Mouse (Mus musculus): ENCODE results near the gene Nol11.
"Not testable (repeated sequence)": the region's sequence is repeated elsewhere in the genome, so short reads cannot be mapped to it uniquely, and the experiment has no call there.

Gene Nol11

DNA sequence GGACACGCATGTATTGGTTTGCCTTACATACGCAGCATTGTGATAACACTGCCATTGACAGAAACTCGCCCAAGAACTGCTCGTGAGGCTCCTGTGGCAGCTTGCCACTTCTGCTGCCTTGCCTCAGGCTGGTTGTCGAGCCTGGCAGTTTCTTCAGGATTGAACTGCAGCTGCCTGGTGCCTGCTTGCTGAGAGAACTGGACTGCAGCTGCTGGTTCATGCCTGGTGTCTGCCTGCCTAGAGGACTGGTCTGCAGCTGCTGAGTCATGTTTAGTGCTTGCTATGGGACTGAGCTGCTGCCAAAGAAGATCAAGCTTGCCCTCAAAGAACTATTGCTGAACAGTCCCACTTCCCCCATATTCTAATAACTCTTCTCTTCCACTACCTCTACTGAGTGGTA lies 33.9 kb downstream of the Nol11 start:
- DNase-seq (ENCODE audit: low spot score): no peak

DNA sequence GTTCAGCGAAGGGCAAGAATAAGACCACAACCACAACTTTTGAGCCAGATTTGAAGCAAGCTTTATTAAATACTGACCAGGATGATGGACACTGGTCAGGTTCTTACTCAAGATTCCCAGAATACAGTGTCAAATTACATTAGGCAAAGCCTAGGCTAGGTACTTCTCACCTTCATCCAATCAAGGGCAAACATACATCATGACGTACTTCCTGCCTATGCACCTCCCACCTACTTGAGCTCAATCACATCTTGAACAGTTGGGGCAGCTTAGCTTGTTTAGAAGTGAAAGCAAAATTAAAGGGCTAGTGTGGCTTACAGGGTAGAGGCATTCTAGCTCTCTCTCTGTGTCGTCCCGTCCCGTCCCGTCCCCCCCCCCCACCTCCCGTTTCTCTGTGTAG lies 34.8 kb downstream of the Nol11 start:
- DNase-seq (ENCODE audit: low spot score): no peak

DNA sequence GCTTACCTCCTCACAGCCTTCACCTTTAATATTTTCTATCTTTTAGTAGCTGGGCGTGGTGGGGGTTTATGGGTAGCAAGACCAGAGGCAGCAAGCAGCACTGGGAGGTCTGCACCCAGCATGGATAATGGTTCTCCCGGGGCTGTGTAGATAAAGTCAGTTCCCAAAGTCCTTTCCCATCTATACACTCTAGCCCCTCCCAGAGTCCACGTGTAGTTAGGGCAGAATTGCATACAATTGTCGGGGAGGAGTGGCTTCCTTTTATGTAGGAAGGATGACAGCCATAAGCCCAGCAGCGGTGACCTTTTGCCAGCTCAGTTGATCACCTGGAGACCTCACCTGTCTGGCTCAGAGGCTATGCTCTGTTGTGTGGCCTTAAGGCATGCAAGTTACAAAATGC lies 35.5 kb downstream of the Nol11 start:
- no peak for DNase-seq (ENCODE audit: low spot score)

DNA sequence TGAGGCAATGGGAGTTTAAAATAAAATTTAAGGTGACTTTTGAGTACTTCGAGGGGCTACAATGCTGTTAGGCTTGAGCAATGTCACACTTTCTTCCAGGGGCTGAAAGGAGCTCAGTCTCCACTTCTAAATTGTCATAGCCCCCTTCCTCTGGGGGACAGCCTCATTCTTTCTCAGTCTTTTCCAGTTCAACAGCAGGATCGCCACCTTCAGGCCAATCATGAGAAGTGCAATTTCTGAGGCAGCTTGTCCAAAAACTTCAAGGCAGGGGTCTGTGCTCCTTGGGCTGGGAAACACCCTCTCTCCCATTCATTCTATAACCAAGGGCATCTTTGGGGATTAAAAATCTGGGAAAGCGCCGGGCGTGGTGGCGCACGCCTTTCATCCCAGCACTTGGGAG lies 37.4 kb downstream of the Nol11 start:
- no peak for DNase-seq (ENCODE audit: low spot score)

DNA sequence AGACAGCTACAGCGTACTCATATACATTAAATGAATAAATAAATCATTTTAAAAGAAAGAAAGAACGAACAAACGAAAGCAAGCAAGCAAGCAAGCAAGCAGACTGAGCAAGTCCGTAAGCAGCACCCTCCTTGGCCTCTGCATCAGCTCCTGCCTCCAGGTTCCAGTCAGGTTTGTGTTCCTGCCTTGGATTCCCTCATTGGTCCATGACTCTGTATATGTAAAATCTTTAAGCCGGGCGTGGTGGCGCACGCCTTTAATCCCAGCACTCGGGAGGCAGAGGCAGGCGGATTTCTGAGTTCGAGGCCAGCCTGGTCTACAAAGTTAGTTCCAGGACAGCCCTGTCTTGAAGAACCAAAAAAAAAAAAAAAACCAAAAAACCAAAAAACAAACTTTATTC lies 45.2 kb downstream of the Nol11 start:
- not testable (repeated sequence) for DNase-seq (ENCODE audit: low spot score)

DNA sequence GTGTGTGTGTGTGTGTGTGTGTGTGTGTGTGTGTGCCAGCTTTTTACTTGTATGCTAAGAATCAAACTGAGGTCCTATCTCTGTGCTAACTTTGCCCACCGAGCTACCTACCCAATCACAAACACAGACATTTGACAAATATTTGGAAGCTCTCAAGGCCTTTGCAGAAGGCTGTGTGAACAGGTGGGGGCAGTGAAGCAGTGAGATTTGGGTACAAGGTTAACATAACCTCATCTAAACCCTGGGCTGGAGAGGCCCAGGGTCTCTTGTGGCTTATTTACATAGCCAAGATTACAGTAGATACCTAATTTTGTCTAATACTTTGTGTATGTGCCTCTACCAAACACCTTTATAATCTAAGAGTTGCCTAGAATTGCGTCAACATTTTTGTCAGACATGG lies 46.8 kb downstream of the Nol11 start:
- DNase-seq (ENCODE audit: low spot score): no peak

DNA sequence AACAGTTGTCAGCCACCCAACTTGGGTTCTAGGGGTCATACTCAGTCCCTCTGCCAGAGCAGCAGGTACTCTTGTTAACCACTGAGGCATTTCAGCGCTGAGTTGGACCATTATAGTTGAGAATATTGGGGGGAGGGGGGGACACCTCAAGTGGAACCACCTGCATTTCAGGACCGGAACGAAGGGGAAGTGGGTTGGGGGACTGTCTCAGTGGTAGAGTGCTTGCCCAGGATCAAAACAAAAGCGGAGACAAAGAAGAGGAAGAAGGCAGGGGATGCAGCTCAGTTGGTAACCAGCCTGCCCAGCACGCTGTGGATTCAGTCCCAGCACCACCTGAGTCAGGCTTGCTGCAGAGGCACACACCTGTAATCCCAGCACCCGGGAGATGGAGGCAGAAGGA lies 48.4 kb downstream of the Nol11 start:
- DNase-seq (ENCODE audit: low spot score): no peak

DNA sequence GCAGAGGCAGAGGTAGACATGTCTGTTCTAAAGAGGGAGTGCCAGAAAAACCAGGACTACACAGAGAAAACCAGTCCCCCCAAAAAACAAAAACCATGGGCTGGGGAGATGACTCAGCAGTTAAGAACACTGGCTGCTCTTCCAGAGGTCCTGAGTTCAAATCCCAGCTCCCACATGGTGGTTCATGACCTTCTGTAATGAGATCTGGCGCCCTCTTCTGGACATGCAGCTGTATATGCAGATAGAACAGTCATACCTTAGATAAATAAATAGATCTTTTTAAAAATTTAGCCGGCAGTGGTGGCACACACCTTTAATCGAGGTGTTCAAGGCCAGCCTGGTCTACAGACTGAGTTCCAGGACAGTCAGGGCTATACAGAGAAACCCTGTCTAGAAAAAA lies 50.5 kb downstream of the Nol11 start:
- DNase-seq (ENCODE audit: low spot score): no peak

DNA sequence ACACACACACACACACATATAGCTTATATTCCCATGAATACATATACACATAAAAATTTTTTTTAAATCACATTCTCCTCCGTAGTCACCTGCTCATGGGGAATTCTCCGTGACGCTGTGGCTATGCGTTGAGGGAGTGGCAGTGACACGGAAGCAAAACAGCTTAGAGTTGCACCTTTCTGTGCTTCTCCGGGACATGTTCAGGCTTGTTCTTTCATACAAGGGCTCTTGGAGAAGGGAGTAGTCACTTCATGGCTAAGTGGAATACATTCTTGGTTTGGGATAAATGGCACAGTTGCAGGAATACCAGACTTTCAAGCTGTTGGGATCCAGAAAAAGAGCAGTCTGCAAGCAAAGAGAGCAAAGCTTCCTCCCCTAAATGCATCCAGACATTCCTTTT lies 51.6 kb downstream of the Nol11 start:
- no peak for DNase-seq (ENCODE audit: low spot score)

DNA sequence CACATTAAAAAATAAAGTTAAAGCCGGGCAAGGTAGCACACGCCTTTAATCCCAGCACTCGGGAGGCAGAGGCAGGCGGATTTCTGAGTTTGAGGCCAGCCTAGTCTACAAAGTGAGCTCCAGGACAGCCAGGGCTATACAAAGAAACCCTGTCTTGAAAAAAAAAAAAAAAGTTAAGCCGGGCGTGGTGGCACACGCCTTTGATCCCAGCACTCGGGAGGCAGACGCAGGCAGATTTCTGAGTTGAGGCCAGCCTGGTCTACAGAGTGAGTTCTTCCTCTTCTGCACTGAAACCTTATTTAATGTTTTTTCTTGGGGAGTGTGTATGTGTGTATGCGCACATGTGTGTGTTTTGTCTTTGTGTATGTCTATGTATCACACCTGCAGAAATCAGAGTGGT lies 52.7 kb downstream of the Nol11 start:
- not testable (repeated sequence) for DNase-seq (ENCODE audit: low spot score)

DNA sequence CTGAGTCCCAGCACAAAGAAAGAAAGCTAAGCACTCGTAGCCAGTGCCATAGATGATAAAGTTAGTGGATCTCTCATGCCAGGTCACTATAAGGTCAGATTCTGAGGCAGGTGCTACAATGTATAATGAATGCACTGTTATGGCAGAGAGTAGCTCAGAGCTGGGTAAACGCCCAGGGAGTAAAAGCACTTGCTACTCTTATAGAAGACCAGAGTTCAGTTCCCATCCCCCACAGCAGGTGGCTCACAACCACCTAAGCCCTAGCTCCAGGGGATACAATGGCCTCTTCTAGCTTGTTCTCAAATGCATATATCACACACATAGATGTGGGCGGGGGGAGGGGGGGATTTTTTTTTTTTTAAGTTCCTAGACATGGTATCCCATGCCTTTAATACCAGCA lies 53.4 kb downstream of the Nol11 start:
- no peak for DNase-seq (ENCODE audit: low spot score)

DNA sequence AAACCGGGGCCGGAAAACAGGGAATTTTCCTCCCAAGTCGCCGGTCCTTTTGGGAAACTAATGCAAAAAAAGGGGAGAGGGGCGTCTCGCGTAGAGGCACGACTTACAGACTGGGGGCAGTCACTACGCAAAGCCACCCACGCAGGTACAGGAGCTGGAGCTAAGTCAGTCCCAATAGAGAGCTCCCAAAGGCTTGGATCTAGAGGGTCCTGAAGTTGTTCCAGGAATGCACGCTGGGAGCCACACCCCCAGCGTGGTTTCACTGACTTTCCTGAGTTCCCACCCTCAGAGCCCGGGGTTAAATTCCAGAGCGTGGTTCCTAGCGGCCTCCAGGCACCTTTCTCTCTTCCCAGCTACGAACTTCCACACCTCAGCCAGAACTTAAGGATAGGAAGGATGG lies 56.8 kb downstream of the Nol11 start:
- no peak for DNase-seq (ENCODE audit: low spot score)

DNA sequence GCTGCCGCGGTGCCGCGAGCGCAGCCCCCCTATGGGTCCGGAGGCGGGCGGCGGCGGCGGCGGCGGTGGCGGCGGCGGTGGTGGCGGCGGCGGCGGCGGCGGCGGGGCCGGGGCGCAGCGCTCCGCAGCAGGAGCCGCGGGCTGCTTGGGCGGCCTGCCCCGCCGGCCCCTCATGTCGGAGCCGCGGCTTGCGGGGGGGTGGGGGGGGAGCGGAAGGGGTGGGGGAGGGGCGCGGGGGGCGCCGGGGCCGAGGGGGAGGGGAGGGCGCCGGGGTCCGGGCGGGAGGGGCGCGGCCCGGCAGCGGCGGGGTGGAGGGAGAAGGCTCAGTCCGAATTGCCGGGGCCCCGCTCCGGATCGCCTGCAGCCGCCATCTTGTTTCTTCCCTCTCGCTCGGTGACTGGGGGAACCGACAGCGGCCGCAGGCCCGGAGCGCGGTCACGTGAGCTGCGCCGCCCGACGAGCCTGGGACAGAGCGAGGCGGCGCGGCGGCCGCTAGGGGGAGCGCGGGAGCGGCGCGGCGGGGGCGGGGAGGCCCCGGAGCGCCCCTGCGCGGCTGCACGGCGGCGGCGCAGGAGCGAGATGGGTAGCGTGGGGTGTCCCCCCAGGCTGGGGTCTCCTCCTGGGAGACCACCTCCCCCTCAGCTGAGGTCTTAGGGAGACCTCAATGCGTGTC lies 57.3 kb downstream of the Nol11 start, which contains the start of gene Bptf:
Gene Bptf (minus strand): TSS at position 379 of the 673 bp plus-strand sequence.
- peak; percentile 90 for DNase-seq (ENCODE audit: low spot score)

DNA sequence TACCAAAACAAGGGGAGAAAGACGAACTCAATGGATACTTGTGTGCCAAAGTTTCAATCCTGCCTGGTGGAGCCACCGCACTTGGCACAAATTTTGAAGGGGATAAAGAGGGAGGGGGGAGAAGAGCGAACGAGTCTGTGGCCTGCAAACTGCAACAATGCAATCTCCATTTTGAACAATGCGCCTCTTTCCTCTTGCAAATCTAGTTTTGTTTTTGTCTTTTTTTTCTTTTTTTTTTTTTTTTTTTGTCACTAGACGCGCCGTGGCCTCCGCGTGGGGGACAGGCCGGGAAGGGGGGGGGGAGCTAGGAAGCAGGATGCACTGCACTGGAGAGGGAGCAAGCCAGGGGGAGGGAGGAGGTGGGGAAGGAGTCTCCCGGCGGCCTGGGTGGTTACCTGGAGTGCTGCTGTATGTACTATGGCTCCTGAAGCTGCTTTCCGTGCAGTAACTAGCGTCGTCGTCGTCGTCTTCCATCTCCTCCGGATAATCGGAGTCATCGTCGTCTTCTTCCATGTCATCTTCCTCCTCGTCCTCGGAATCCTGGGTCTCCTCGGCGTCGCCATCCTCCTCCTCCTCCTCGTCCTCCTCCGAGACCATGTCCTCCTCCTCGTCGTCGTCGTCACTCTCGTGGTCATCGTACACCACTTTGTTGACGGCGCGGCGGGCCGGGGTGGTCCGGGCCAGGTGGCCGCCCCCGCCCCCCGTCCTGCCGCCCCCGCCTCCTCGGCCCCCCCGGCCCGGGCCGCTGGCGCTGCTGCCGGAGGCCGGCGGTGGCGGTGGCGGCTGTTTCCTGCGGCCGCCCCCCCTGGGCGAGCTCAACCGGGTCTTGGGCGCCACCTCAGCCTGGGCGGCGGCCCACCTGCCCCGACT lies 58.1 kb downstream of the Nol11 start:
- DNase-seq (ENCODE audit: low spot score): peak; percentile 70

DNA sequence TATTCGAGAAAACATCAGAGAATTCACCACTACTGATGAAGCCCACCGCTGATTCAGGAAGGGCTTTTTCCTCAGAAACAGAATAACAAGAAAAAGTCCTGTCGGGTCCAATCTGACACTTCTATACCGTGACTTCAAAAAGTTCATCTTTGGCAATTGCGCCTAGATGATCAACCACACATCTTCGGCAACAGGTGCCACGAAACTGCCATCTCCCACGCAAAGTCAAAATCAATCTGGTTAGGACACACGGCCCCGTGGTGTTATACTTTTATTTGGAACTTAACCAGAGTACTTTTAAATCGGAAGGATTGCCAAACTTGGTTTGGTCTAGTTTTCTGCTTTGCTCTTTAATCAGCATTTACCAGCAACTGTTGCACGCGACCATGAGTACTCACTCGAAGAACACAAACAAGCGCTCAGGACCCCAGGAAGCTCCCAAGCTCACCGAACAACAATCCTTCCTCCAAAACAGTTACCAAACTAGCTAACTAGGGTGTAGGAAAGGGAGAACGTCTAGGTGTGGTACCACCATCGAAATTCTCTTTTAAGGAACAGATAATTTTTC lies 58.9 kb downstream of the Nol11 start:
- no peak for DNase-seq (ENCODE audit: low spot score)

DNA sequence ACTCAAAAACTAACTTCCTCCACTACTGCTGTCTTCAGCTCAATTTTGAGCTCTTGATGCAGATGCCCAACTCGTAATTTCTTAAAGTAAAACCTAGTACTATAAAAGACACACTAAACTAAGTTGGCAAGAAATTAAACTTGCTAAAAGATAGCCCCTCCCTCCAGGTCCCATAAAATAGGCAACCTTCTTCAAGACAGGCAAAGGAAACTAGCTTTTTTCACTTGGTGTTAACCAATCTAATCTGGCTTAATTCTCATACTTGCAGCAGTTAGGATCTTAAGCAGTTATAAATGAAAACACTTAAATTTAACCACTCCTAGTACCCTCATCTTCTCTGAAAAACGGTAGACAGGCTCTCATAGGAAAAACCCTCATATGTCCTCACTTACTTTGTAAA lies 59.5 kb downstream of the Nol11 start:
- DNase-seq (ENCODE audit: low spot score): no peak

DNA sequence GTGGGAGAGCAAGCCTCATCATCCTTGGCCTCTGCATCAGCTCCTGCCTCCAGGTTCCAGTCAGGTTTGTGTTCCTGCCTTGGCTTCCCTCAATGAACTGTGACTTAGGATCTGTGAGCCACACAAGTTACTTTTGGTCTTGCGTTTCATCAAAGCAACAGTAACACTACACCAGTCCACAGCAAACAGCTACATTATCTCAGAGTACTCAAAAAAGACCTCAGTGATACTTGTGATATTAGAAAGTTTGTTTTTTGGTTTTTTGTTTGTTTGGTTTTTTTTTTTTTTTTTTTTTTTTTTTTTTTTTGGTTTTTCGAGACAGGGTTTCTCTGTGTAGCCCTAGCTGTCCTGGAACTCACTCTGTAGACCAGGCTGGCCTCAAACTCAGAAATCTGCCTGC lies 62.5 kb downstream of the Nol11 start:
- DNase-seq (ENCODE audit: low spot score): not testable (repeated sequence)

DNA sequence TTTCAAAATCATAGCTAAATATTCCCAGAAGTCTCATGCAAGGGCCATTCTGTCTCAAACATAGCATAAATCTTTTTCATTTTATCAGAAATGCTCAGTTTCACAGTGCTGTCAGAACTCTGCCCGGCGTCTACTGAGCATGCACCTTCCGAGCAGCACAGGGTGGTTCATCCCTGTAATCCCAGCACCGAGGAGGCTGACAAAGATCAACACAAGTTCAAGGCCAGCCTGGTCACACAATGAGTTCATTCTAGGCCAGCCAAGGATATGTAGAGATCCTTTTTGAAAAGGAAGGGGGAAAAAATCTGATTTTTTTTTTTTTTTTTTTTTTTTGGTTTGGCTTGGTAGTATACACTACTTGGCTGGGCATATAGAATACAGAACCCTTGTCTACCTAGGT lies 64.2 kb downstream of the Nol11 start:
- DNase-seq (ENCODE audit: low spot score): no peak

DNA sequence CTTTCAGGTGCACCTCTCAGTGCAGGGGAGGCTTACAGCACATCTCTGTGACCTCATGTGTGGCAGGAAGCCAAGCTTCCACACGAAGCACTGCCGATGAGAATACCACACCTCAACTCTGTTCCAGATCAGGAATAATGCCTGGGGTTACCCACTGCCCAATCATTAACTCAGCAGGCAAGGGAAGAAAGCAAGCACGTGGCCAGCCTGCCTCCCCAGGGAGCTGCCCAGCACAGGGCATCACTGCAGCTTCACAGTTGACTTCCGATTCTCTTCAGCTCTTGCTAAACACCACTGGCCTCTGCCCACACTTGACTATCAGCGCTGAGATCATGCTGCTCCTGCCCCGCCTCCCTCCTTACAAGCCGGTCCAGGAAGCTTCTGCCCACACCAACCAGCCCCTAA lies 64.9 kb downstream of the Nol11 start:
- DNase-seq (ENCODE audit: low spot score): peak; percentile 80

DNA sequence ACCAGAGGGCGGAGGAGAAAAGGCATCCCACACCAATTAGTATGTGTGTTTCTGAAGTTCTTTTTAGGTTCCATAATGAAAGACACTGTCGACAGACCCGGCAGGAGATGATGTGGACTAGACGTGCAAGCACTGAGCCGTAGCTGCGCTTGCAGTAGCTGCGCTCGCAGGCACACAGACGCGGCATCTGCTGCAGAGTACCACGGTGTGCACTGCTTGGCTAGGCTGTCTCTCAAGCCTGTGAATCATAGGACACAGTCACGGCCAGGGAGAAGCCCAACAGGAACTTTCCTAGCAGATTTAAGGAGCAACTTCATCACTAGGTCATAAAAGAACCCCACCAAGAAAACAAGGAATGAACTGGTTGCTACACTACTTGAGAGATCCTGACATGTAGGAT lies 71.4 kb downstream of the Nol11 start:
- no peak for DNase-seq (ENCODE audit: low spot score)

All from lung, postnatal 25 days (tissue).